Mouse (Mus musculus) bone marrow, adult 2 months (tissue): ENCODE measurements around the gene Plekha4.

Source experiments
- CTCF ChIP-seq: fragments of 200-500 bp; IDR thresholded peaks from 2 replicates; pipeline ENCODE4 v1.5.1; 2011; ENCODE audit warnings: low read length, control low read depth; ENCODE audit not compliant: control insufficient read depth, insufficient read depth
- POLR2A ChIP-seq: fragments of 200-500 bp; IDR thresholded peaks from 2 replicates; pipeline ENCODE4 v1.6.1; 2011; ENCODE audit warnings: low read depth, mild to moderate bottlenecking, control low read depth, low read length, borderline replicate concordance; ENCODE audit not compliant: control insufficient read depth

- no peak for TF ChIP-seq CTCF
- no peak for TF ChIP-seq POLR2A
Observed at GRCm38 (mm10) chr7:45486158-45486557, 40.0 kb upstream of the Plekha4 start.
